Mouse (Mus musculus): Measurements from ENCODE around the gene Rhpn2. TPM values are rescaled to one million over a fixed set of nuclear protein-coding genes. Genes with fewer than 3 reads are reported as not detected.

Rhpn2 gene
- polyA plus RNA-seq, 1 experiment from 2014 or later, result 3.6 TPM

DNA sequence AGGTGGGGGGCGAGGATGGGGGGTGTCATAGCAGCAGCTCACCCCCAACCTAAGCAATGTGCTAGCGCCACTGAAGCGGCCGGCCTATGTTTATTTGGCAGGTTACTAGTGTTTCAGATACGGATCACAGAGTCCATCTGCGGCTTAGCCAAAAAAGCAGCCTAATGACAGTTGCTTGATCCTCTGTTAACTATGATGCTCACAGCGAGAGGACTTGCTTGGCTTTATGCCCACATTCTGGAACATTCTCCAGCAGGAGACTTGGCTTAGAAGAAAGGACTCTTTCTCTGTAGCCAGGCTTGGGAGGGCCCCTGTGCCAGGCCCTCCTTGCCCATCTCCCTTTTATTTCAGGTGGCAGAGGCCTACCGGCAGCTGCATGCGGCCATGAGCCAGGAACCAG, 42.7 kb downstream of the Rhpn2 start:
- Histone ChIP-seq H3K9me3 (ENCODE audit: low read depth, low read length) (no peaks in the 10 kb centered on the region), H3K9ac (no peak overlapping the region), H3K4me2 (no peak overlapping the region), H3K27me3 (ENCODE audit: insufficient read depth, low read length) (no peaks in the 10 kb centered on the region), H3K4me3 (ENCODE audit: low read depth, low read length) (no peak overlapping the region), H3K36me3 (ENCODE audit: insufficient read depth) (no peaks in the 10 kb centered on the region), H3K27ac (ENCODE audit: low read depth) (no peak overlapping the region), H3K4me1 (ENCODE audit: insufficient read depth) (no peaks in the 10 kb centered on the region)
- TF ChIP-seq CTCF (IDR thresholded peaks at IDR 0.05; ENCODE audit: low read depth), result no peak
- no peak for DNase-seq
- ATAC-seq (ENCODE audit: insufficient read depth), result no peak
- WGBS, result 67% methylated on average over 9 of the region's 9 CpGs

DNA sequence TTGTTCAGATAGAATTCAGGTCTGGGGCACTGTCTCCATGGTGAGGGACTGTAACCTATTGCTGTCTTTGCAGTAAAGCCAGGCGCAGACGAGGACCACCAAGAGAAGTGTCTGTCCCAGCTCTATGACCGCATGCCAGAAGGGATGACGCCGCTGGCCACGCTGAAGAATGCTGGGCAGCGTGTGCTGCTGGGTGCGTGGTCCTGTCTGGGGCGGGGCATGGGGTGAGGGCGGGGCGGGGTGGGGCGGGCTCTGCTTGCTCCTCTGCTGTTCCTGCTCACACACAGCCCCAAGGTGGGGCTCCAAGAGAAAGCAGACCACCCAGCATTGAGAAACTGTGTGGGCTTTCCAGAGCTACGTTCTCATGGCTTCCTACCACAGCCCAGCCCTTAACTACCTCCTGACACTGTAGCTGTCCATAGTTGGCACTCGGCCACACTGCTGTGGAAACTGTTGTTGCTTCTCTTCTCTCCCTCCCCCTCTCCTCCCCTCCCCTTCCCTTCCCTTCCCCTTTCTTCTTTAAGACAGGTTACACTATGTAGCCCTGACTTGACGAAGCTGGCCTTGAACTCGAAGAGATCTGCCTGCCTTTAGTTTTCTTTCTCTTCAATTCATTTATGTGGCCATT, 45.6 kb downstream of the Rhpn2 start:
- Histone ChIP-seq H3K36me3 (ENCODE audit: insufficient read depth) (no peaks in the 10 kb centered on the region), H3K4me2 (peak overlapping the region; percentile 10; the same call in 1 of the 2 replicates), H3K27me3 (ENCODE audit: insufficient read depth, low read length) (no peaks in the 10 kb centered on the region), H3K9ac (no peak overlapping the region), H3K9me3 (ENCODE audit: low read depth, low read length) (no peaks in the 10 kb centered on the region), H3K4me3 (ENCODE audit: low read depth, low read length) (no peak overlapping the region), H3K4me1 (ENCODE audit: insufficient read depth) (no peaks in the 10 kb centered on the region), H3K27ac (ENCODE audit: low read depth) (no peak overlapping the region)
- 40% methylated on average over 15 of the region's 16 CpGs for WGBS
- ATAC-seq (ENCODE audit: insufficient read depth), result peak; percentile 66
- no peak for TF ChIP-seq CTCF (IDR thresholded peaks at IDR 0.05; ENCODE audit: low read depth)
- peak; percentile 68 for DNase-seq

DNA sequence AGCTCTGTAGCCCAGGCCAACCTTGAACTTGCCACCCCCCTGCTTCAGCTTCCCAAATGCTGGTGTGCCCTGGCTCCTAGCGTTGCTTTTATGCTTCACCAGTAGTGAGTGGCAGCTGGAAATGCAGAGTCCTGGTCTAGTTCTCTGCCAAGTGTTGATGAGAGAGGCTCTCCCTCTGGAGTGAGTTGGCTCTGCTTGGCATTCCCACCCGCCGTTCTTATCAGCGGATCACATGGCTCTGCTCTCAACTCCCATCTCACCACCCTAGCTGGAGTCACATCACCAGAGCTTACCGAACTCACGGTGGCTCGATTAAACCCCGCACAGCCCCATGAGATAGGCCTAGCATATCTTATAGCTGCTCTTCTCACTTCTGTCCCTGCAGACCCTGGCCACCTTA, 46.4 kb downstream of the Rhpn2 start:
- Histone ChIP-seq H3K9ac (no peak overlapping the region), H3K4me1 (ENCODE audit: insufficient read depth) (no peaks in the 10 kb centered on the region), H3K27me3 (ENCODE audit: insufficient read depth, low read length) (no peaks in the 10 kb centered on the region), H3K4me3 (ENCODE audit: low read depth, low read length) (no peak overlapping the region), H3K4me2 (no peak overlapping the region), H3K27ac (ENCODE audit: low read depth) (no peak overlapping the region), H3K9me3 (ENCODE audit: low read depth, low read length) (no peaks in the 10 kb centered on the region), H3K36me3 (ENCODE audit: insufficient read depth) (no peaks in the 10 kb centered on the region)
- ATAC-seq (ENCODE audit: insufficient read depth) (no peak), DNase-seq (no peak)
- 82% methylated on average over 8 of the region's 8 CpGs for WGBS
- TF ChIP-seq CTCF (IDR thresholded peaks at IDR 0.05; ENCODE audit: low read depth), result no peak

DNA sequence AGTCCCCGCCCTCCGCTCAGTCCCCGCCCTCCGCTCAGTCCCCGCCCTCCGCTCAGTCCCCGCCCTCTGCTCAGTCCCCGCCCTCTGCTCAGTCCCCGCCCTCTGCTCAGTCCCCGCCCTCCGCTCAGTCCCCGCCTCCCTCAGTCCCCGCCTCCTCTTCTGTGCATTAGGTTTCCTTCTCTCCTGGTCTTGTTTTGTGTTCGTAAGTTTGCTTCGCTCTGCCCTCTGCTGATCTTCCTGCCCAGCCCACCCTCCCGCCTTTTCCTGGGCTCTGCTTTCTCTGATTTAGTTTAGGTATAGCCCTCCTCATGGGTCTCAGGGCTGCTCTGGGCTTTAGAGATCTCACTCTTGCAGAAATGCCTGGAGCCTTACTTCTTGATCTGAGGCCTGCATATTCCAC, 47.9 kb downstream of the Rhpn2 start:
- Histone ChIP-seq H3K4me2 (no peak overlapping the region), H3K4me1 (ENCODE audit: insufficient read depth) (no peaks in the 10 kb centered on the region), H3K9ac (no peak overlapping the region), H3K4me3 (ENCODE audit: low read depth, low read length) (no peak overlapping the region), H3K27me3 (ENCODE audit: insufficient read depth, low read length) (no peaks in the 10 kb centered on the region), H3K9me3 (ENCODE audit: low read depth, low read length) (no peaks in the 10 kb centered on the region), H3K36me3 (ENCODE audit: insufficient read depth) (no peaks in the 10 kb centered on the region), H3K27ac (ENCODE audit: low read depth) (no peak overlapping the region)
- TF ChIP-seq CTCF (IDR thresholded peaks at IDR 0.05; ENCODE audit: low read depth), result no peak
- DNase-seq, result no peak
- WGBS, result 53% methylated on average over 14 of the region's 16 CpGs
- ATAC-seq (ENCODE audit: insufficient read depth), result no peak

DNA sequence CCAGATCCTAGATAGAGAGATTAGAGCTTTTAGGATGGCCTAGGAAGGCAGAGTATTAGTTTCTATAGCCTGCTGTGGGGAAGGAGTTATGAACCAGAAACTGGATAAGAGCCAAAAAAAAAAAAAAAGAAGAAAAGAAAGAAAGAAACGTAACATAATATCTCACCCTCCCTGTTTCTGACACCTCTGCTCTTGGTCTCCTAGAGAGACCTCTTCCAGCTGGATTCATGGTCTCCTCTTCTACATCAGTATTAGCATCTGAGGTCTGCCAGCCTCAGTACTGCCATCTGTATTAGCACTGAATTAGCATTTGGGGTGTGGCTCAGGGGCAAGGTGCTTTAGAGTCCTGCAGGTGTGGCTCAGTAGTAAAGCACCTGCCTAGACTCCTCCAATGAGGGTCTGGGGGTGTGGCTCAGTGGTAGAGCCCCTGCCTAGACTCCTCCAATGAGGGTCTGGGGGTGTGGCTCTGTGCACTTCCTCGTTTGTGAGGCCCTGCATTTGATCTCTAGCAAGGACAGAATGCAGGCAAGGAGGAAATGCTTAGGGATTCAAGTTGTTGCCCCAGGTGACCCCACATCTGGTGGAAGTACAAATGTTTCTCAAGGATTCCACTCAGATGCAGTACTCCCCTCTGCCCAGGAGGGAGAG, 48.9 kb downstream of the Rhpn2 start:
- Histone ChIP-seq H3K36me3 (ENCODE audit: insufficient read depth) (no peaks in the 10 kb centered on the region), H3K9me3 (ENCODE audit: low read depth, low read length) (no peaks in the 10 kb centered on the region), H3K27me3 (ENCODE audit: insufficient read depth, low read length) (no peaks in the 10 kb centered on the region), H3K4me3 (ENCODE audit: low read depth, low read length) (no peak overlapping the region), H3K9ac (no peak overlapping the region), H3K4me2 (no peak overlapping the region), H3K27ac (ENCODE audit: low read depth) (no peak overlapping the region), H3K4me1 (ENCODE audit: insufficient read depth) (no peaks in the 10 kb centered on the region)
- peak; percentile 23; the same call in 1 of the 2 replicates for ATAC-seq (ENCODE audit: insufficient read depth)
- TF ChIP-seq CTCF (IDR thresholded peaks at IDR 0.05; ENCODE audit: low read depth), result no peak
- DNase-seq, result no peak
- 35% methylated on average over 2 of the region's 2 CpGs for WGBS

DNA sequence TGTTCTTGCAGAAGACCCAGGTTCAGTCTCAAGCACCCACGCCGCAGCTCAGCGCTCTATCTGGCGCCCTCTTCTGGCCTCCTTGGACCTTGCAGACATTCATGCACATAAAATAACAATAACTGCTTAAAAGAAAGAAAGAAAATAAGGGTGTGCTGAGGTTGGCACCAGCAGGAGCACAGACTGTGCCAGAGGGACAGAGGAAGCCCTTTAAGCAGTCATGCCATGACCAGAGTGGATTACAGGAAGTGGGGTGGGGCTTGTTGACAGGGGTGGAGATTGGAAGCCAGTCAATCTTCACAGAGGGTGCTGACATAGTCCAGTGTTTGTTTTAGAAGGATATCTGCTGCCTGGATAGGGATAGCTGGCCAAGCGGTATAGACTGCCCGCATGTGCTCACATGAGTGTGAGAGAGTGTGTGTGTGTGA, 52.6 kb downstream of the Rhpn2 start:
- Histone ChIP-seq H3K9ac (no peak overlapping the region), H3K4me2 (no peak overlapping the region), H3K27ac (ENCODE audit: low read depth) (no peak overlapping the region), H3K36me3 (ENCODE audit: insufficient read depth) (no peaks in the 10 kb centered on the region), H3K27me3 (ENCODE audit: insufficient read depth, low read length) (no peaks in the 10 kb centered on the region), H3K4me3 (ENCODE audit: low read depth, low read length) (no peak overlapping the region), H3K4me1 (ENCODE audit: insufficient read depth) (no peaks in the 10 kb centered on the region), H3K9me3 (ENCODE audit: low read depth, low read length) (no peaks in the 10 kb centered on the region)
- DNase-seq (peak; percentile 17), ATAC-seq (ENCODE audit: insufficient read depth) (no peak; the same call in 1 of the 2 replicates)
- TF ChIP-seq CTCF (IDR thresholded peaks at IDR 0.05; ENCODE audit: low read depth), result peak; percentile 53
- 49% methylated on average over 6 of the region's 6 CpGs for WGBS

DNA sequence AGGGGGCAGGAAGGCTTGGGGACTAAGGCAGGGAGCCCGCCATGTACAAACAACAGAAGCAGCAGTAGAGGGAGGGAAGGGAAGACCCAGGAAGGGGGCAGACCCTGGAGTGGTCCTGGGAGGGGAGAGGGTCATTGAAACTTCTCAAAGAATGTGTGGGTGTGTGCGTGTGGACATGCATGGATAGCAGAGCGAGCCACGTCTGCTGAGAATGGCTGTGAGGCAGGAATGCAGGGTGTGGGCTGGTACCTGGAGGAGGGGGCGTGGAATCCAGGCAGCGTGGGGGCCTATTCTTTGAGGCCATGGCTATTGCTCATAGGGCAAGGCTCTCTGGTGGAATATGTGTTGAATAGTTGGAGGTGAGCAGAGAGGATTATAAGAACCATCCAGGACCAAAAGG, 54.7 kb downstream of the Rhpn2 start:
- TF ChIP-seq CTCF (IDR thresholded peaks at IDR 0.05; ENCODE audit: low read depth), result no peak
- Histone ChIP-seq H3K4me2 (no peak overlapping the region), H3K27me3 (ENCODE audit: insufficient read depth, low read length) (no peaks in the 10 kb centered on the region), H3K9ac (no peak overlapping the region), H3K9me3 (ENCODE audit: low read depth, low read length) (no peaks in the 10 kb centered on the region), H3K4me3 (ENCODE audit: low read depth, low read length) (no peak overlapping the region), H3K4me1 (ENCODE audit: insufficient read depth) (no peaks in the 10 kb centered on the region), H3K27ac (ENCODE audit: low read depth) (no peak overlapping the region), H3K36me3 (ENCODE audit: insufficient read depth) (peaks cover 7% of the 10 kb centered on the region)
- ATAC-seq (ENCODE audit: insufficient read depth), result peak; percentile 38; the same call in 1 of the 2 replicates
- DNase-seq, result no peak
- WGBS, result 31% methylated on average over 6 of the region's 6 CpGs
